Mouse (Mus musculus): ENCODE results near the gene Ptprcap. TPM values are rescaled to one million over a fixed set of nuclear protein-coding genes. Genes with fewer than 3 reads are reported as not detected.
"Not testable (repeated sequence)": the region's sequence is repeated elsewhere in the genome, so short reads cannot be mapped to it uniquely, and the experiment has no call there.

Ptprcap gene
- total RNA-seq, 2 experiments from 2014 or later, result 0.29 to 0.78 TPM

DNA sequence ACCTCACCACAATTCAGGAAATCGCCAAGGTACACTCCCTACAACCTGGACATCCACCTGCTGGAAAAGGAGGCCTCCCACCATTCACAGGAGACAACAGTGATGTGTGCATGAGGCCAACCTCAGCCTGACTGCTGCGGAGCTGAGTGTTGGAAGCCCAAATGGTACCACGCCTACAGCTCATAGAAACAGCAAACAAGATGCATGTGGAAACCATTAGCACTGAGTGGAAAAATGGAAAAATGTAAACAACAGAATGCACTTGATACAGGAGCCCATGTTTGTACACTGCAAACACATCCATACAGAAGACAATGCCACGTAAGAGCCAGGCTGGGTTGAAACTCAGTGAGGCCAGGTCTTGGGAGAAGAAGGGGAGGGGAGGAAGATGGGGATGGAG lies 29.0 kb upstream of the Ptprcap start:
- no peak for DNase-seq
- intact Hi-C loops (cut with DNase I; ENCODE audit: low total_unique reads), result no loop called here

DNA sequence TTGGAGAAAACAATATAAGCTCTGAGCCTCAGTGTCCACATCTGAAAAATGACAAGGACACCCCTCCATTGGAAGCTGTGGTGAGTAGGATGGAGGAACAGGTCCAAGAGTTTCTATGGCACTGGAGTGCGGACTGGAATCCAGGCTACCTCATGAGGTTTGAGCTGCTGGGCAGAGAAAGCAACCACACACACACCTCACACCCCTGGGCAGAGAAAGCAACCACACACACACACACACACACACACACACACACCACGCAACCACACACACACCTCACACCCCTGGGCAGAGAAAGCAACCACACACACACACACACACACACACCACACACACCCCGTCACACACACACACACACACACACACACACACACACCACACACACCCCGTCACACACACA lies 28.1 kb upstream of the Ptprcap start:
- DNase-seq; intact Hi-C loops (cut with DNase I; ENCODE audit: low total_unique reads): not testable (repeated sequence)

DNA sequence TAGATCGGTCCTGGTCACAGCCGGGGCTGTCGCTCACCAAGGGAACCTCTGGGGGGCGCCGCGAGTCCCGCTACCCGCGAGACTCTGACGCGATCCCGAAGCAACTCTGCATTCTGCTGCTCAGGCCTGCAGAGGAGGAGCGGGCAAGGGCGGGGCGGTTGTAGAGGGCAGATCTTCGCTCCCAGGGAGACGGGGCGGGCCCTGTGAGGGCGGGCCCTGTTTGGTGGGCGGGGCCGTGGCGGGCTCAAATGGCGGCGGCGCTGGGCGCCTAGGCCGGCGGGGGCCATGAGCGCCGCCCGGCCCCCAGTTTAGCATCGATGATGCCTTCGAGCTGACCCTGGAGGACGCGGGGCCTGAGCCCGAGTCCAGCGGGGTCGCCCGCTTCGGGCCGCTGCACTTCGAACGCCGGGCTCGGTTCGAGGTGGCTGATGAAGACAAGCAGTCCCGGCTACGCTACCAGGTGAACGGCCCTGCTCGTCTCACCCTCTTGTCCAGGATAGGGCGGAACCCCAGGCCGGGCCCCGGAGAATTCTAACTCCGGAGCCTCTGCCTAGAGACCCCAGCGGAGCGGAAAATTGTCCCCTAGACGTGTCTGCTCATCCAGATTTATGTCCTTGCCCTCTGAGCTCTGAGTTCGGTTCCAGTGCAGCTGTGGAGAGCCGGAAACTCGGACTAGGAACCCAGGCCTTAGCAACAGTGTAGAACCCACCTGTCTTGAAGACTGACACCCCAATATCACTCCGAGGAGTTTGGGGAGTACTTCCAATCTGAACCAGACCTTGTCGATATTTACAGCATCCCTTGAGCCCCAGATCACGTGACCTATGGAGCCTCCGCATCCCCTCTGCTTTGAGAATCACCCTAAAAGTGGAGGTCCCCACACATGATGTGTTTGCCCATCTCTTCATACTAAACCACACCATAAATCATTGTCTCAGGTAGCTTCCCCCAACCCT lies 27.4 kb upstream of the Ptprcap start, which contains the start of gene Aip:
Gene Aip (minus strand): TSS at position 118 of the 956 bp plus-strand sequence.
- DNase-seq, result peak; percentile 99
- intact Hi-C loops (cut with DNase I; ENCODE audit: low total_unique reads), result no loop called here

DNA sequence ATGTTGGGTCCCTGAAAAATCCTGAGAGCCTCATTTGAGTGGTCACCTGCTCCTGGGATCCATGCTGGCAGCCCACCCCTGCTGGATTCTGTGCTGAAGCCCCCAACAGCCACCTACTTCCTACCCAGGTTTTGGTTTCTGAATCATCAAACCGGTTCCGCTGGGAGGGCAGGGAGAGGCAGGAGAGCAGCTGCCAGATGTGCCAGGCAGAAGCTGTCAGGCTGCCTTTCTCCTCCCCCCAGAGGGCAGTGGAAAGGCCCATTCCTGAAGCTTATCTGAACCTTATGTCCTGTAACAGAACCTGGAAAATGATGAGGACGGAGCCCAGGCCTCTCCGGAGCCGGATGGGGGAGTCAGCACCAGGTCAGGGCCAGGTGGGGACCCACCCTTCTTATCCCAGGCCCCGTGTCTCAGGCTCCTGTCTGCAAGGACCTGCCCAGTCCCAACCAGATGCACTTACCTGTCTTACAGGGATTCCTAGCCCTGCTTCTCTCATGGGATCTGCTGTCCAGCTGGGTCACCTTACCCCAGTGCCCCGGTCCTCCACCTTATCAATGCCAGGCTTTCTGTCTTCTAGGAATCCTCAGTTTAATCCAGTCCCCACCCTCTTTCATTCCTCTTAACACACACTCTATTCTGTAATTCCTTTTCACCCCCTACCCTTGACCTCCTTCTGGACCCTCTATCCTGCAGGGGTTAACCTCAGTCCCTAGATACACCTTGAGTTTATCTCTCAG lies 26.5 kb upstream of the Ptprcap start:
- intact Hi-C loops (cut with DNase I; ENCODE audit: low total_unique reads), result no loop called here

DNA sequence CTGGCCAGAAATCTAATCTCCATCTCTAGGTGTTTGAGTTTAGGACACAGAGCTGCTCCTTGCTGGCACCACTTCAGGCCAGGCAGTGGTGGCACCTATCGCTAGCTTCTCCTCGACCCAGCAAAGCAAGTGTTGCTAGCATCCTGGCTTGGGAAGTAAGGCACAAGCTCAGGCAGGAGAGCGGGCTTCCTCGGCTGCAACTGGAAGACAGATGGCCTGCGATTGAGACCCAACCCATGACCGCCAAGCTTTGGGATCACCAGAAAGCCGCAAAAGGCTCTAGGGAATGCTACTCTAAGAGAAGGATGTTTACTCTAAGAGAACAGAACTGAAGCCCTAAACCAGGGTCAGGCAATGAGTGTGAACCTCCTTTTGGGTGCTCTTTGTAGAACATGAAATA lies 23.9 kb upstream of the Ptprcap start:
- DNase-seq, result no peak
- intact Hi-C loops (cut with DNase I; ENCODE audit: low total_unique reads), result no loop called here

More for the DNA sequence above, 26.5 kb upstream of the Ptprcap start:
- DNase-seq, result no peak

DNA sequence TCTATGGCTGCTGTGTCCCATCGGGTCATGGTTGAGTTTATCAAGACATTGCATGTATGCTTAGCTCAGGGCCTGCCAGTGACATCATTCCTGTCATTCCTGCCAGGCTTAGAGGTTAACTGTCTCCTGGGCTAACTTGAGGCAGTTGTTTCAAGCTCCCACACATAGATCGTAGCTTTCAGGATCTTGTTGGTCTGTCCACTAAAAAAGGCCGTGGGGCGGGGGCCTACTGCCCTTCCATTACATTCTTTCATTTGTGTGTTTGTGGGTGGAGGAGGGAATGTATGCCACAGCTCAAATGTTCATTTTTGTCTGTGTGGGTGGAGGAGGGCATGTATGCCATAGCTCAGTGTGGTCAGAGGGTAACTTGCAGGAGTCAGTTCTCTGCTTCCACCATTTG lies 23.3 kb upstream of the Ptprcap start:
- intact Hi-C loops (cut with DNase I; ENCODE audit: low total_unique reads), result no loop called here
- no peak for DNase-seq

DNA sequence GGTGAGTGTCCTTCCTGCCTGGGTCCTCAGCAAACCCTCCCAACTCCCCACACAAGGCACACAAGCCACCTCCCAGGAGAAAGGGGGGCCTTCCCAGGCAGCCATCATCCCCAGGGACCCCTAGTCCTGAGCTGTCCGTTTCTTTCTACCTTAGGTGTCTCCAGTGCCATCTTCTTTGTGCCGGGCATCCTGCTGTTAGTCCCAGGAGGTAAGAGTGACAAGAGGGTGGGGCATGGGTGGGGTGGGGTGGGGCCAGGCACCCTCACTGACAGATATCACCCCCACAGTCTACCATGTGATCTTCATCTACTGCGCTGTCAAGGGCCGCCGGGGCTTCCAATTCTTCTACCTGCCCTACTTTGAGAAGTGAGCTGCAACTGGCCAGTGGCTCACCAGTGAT lies 22.3 kb upstream of the Ptprcap start:
- no peak for DNase-seq
- intact Hi-C loops (cut with DNase I; ENCODE audit: low total_unique reads), result no loop called here

DNA sequence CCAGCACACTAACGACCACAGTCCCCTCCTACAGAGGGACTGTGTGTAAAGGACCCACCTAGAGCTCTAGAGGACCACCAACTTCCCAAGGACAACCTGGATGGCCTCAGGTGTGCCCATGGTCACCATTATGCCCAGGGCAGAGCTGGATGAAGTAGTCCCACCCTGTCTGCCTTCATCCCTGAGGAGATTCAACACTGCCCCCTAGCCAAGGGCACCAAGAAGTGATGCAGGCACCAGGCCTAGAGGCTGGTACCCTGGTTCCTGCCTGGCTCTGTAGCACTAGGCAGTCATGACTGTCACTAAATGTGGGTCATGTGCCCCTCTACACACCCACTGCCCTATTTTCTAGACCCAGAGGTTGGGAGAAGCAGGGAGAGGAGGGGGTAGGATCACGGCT lies 21.6 kb upstream of the Ptprcap start:
- DNase-seq, result no peak
- intact Hi-C loops (cut with DNase I; ENCODE audit: low total_unique reads), result no loop called here

DNA sequence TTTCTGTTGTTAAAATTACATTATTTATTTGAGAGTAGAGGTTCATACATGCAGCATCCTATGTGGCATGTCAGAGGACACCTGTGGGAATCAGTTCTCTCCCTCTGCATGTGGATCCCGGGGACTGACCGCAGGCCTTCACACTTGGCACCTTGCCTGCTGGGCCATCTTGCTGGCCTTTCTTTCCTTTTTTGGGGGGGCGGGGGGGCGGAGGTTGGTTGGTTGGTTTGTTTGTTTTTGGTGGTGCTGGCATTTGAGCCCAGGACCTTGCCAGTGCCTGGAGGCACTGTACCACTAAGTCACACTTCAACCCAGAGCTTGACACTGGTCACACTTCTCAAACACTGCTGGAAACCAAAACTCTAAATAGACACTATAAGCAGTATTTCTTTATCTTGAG lies 19.1 kb upstream of the Ptprcap start:
- intact Hi-C loops (cut with DNase I; ENCODE audit: low total_unique reads), result no loop called here
- DNase-seq, result no peak

DNA sequence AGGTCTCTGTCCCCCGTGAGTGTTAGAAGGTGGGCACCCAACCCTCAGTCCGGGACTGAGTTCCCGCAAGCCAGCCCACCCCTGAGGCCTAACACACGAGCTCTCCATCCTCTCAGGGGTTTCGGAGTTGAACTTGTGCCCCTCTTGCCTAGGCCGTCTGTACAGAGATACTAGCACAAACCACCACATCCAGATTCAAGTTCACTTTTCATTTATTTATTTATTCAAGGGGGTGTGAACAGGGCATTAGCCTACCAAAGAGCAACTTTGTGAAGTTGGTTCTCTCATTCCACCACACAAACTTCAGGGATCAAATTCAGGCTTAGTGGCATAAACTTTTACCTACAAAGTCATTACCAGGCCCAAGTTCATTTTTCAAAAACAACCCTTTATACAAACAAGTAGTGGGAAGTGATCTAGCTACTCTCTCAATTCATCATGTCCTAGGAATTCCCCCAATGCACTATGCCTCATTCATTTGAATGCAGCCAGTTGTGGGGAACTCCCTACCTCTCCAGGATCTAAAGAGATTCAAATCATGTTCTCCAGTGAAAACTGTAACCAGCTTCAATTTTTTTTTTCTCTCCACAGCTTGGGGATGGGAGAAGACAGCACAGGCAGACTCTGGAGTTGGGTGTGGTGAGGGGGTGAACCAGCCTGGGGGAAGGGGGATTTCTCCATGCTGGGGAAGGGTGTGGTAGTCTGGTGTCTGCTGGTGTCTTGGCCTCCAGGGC lies 18.0 kb upstream of the Ptprcap start:
- DNase-seq; intact Hi-C loops (cut with DNase I; ENCODE audit: low total_unique reads): not testable (repeated sequence)

DNA sequence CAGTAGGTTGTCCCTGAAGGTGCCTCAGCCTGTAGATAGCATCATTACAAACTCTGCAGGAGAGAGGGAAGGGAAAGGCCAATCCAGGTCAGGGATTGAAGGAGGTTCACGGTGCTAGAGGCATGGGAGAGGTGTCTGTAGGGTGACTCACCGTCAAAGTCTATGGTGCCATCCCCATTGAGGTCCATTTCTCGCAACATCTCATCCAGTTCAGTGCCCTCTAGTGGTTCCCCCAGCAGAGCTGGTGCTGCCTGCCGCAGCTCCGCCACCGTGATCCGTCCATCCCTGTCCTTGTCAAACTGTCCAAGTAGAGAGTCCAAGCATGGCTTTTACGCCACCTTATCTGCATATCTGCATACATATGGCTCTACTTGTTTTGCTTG lies 17.4 kb upstream of the Ptprcap start:
- intact Hi-C loops (cut with DNase I; ENCODE audit: low total_unique reads), result not testable (repeated sequence)

DNA sequence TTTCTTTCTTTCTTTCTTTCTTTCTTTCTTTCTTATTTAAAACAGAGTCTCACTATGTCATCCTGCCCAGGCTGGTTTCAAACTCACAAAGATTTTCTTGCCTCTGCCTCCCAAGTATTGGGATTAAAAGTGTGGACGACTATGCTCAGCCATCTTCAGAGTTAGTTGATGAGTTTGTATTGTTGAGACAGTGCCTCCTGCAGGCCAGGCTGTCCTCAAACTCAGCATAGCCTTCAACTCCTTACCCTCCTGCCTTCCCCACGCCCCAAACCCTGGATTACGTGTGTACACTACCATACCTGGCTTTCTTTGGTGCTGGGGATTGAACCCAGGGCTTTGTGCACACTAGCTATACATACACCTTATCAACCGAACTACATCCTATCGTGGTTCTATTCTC lies 16.9 kb upstream of the Ptprcap start:
- intact Hi-C loops (cut with DNase I; ENCODE audit: low total_unique reads), result no loop called here
- no peak for DNase-seq

More for the DNA sequence above, 17.4 kb upstream of the Ptprcap start:
- not testable (repeated sequence) for DNase-seq

DNA sequence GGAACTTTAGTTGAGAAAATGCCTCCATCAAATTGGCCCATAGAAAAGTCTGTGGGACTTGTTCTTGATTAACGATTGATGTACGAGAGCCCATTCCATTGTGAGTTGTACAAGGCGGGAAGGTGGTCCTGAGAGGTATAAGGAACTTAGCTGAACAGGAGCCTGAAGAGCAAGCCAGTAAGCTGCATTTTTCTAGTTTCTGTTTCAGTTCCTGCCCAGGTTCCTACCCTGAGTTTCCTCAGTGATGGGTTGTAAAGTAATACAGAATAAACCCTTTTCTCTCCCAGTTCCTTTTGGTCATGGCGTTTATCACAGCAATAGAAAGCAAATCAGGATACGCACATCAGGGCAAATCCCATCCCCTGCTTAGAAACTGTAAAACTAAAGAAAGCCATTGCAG lies 15.5 kb upstream of the Ptprcap start:
- DNase-seq, result no peak
- intact Hi-C loops (cut with DNase I; ENCODE audit: low total_unique reads), result no loop called here

DNA sequence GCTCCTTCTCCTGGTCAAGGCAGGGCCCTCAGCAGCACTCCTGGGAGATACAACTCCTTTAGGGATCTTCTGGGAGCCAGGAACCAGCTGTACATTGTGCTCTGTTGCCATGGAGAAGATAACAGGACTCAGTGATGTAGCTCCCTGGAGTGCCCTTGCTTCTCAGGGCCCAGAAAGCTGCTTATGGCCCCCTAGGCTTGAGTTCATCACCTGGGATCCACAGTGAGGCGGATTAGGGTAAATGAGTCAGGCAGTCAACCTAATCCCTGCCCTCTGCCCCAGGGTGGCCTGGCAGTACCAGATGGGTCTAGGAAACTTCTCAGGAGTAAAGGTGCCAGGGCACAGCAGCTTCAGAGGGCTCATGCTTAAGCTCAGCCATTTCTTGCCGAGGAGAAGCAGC lies 14.0 kb upstream of the Ptprcap start, which contains the start of gene Gpr152:
Gene Gpr152 (plus strand): TSS at position 342 of the 400 bp plus-strand sequence.
- intact Hi-C loops (cut with DNase I; ENCODE audit: low total_unique reads), result no loop called here
- no peak for DNase-seq

DNA sequence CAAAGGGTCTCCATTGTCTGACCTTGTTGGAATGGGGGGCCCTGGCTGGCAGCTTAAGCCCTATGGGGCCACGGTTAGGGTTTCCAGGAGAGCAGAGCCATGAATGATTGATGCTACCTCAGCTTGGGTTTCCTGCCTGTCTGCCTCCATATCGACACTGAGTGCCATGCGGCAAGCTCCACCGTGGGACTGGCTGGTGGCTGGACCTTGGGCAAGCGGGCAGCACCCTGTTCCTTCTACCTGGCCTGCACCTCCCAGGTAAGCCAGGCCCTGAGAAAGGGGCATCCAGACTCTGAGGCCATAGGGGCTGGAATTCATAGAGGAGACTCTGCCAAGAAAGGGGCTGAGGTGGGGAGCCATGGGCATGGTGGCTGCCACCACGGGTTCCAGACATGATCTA lies 13.3 kb upstream of the Ptprcap start:
- DNase-seq, result no peak
- intact Hi-C loops (cut with DNase I; ENCODE audit: low total_unique reads), result no loop called here

DNA sequence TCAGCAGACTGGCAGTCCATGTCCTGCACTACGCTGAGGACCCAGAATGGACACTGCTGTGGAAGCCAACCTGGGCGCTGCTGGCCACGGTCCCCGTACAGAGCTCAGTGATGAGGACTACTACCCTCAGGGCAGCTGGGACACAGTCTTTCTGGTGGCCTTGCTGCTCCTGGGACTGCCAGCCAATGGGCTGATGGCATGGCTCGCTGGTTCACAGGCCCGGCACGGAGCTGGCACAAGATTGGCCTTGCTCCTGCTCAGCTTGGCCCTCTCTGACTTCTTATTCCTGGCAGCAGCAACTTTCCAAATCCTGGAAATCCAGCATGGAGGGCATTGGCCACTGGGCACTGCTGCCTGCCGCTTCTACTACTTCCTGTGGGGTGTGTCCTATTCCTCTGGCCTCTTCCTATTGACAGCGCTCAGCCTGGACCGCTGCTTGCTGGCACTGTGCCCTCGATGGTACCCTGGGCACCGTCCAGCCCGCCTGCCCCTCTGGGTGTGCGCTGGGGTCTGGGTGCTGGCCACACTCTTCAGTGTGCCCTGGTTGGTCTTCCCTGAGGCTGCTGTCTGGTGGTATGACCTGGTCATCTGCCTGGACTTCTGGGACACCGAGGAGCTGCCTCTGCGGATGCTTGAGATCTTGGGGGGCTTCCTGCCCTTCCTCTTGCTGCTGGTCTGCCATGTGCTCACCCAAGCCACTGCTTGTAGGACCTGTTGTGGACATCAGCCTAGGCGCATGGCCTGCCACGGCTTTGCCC lies 10.8 kb upstream of the Ptprcap start:
- no peak for DNase-seq
- intact Hi-C loops (cut with DNase I; ENCODE audit: low total_unique reads), result no loop called here

DNA sequence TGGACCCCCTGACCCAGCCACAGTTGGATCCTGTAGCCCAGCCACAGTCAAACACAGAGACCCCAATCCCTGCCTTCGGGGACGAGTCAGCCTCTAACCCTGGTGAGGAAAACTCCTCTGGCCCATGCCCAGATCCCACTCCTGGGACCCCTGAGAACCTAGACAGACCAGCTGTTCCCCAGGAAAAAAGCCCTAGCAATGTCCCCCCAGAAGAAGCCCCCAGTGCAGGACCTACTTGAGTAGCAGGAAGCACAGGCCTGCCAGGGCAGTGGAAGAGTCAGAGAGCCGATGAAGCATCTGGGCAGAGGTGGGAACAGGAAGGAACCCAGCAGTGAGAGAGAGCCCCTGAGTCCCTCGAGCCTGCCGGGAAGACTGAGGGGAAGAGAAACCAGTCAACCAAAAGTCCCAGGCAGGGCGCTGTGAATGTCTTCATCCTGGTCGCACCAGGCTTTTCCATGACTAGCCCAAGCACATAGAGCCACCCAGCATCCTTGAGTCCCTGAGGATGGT lies 9.6 kb upstream of the Ptprcap start, which contains the start of gene Cabp4:
Gene Cabp4 (minus strand): TSS at position 275 of the 510 bp plus-strand sequence.
- intact Hi-C loops (cut with DNase I; ENCODE audit: low total_unique reads), result no loop called here
- no peak for DNase-seq

DNA sequence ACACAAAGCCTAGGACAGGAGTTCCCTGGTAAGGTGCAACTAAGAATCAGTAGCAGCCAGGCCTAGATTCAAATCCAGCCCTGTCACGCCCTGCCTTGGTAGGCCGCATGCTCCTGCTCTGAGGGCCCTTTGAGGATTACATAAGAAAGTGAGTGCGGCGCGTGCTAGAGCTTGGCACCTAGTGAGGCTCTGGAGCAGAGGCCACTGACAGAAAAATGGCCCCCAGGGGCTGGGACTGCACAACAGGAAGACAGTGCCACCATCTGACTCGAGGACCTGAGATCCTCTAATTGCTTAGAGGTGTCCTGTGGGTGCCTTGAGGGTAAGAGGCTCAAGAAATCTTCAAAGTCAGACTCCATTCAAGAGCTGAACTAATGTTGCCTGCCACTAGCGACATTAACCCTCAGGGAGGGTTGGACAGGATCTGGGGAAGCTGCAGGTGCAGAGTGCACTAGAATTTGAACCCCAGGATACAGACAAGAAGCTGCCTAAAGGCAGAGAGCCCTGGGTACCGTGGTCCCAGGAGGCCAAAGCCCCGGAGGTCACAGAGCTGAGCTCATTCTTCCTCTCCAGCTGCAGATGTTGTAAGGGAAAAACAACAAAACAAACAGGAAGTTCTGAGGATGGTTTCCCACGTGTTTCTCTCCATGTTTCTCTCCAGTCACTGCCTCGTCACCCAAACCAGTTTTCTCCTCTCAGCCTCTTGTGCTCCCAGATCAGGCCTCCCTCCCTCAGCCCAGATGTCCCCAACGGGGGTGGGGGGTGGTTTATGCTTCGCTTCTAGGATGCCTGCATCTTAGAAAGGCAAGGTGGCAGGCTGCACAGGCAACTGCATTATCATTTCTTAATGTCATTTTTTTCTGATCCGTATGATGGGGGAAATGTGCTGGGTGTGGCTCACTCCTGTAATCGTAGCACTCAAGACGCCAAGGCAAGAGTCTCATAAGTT lies 8.6 kb upstream of the Ptprcap start:
- intact Hi-C loops (cut with DNase I; ENCODE audit: low total_unique reads), result no loop called here
- no peak for DNase-seq
